ENCODE assay signal across 14 mouse cellular contexts in genomic region chr14:56970160-56970559, GRCm38 (mm10).
"Had no signal": no experiment of that assay in that cellular context is flagged by ENCODE, and none has a peak within 500 bp of the region (broad histone marks: within the 10 kb centered on the region; RNA-seq: fewer than 3 reads in every experiment).

No protein-coding gene starts in this region.

- H3K36me3 ChIP-seq: limb, embryonic 13.5 days; neural tube, embryonic 15.5 days had no signal

- H3K4me1 ChIP-seq: limb, embryonic 13.5 days had no signal

- H3K9me3 ChIP-seq: limb, embryonic 13.5 days; neural tube, embryonic 15.5 days had no signal

- H3K27ac ChIP-seq: kidney, postnatal 0 days; limb, embryonic 13.5 days; liver, embryonic 14.5 days; neural tube, embryonic 15.5 days; stomach, postnatal 0 days had no signal

- H3K9ac ChIP-seq: limb, embryonic 13.5 days; liver, embryonic 14.5 days; neural tube, embryonic 15.5 days had no signal

- H3K4me2 ChIP-seq: limb, embryonic 13.5 days; neural tube, embryonic 15.5 days had no signal

- DNase-seq: kidney, adult 9 months; kidney, postnatal 36 days; layer of hippocampus, adult 9-11 months; layer of hippocampus, postnatal 36 days; left cerebral cortex, postnatal 4 days; lung, adult 18-20 months; right cerebral cortex, adult 18-20 months; right cerebral cortex, postnatal 25 days; thymus, postnatal 14 days had no signal

- H3K4me3 ChIP-seq: limb, embryonic 13.5 days; neural tube, embryonic 15.5 days had no signal

- H3K27me3 ChIP-seq: limb, embryonic 13.5 days; neural tube, embryonic 15.5 days had no signal
